Mouse (Mus musculus) heart, postnatal 0 days (tissue): Measurements from ENCODE around the gene Oca2.

ENCODE experiments used
- CTCF ChIP-seq: IDR thresholded peaks from 2 replicates; pipeline ENCODE4 v1.5.1; 2016; ENCODE audit warnings: antibody characterized with exemption, control low read depth, low read depth
- EP300 ChIP-seq: IDR thresholded peaks from 2 replicates; pipeline ENCODE4 v1.6.1; 2016; ENCODE audit warnings: antibody characterized with exemption, low read depth

GRCm38 (mm10) chr7:56348528-56348927, 109.0 kb downstream of the Oca2 start:
- TF ChIP-seq EP300 (no peak), CTCF (no peak)
